Mouse (Mus musculus) cerebellum, adult (tissue): ENCODE data around the gene Trp73.

ENCODE experiments used
- ATAC-seq: cut with Nextera tagmentation; 2 replicates; pipeline ENCODE4 v1.9.2; 2017; ENCODE audit warnings: mild to moderate bottlenecking, moderate library complexity, mixed read lengths; ENCODE audit not compliant: insufficient number of reproducible peaks, low FRiP score, low TSS enrichment

Gene Trp73

GRCm38 (mm10) chr4:154106497-154107061, 33.4 kb downstream of the Trp73 start:
- no peak for ATAC-seq

GRCm38 (mm10) chr4:154105381-154106001, 34.5 kb downstream of the Trp73 start:
- ATAC-seq = peak; percentile 5; the same call in 1 of the 2 replicates

- no peak for ATAC-seq
Measured at GRCm38 (mm10) chr4:154103912-154104311, 36.1 kb downstream of the Trp73 start.

- ATAC-seq = no peak
Measured at GRCm38 (mm10) chr4:154103386-154103785, 36.6 kb downstream of the Trp73 start.

- ATAC-seq = no peak
Measured at GRCm38 (mm10) chr4:154099361-154099760, 40.6 kb downstream of the Trp73 start.

GRCm38 (mm10) chr4:154096111-154096510, 43.9 kb downstream of the Trp73 start:
- no peak for ATAC-seq

- no peak for ATAC-seq
Measured at GRCm38 (mm10) chr4:154093210-154093609, 46.8 kb downstream of the Trp73 start.

- no peak for ATAC-seq
Measured at GRCm38 (mm10) chr4:154091356-154091755, 48.7 kb downstream of the Trp73 start.

GRCm38 (mm10) chr4:154089205-154089604, 50.8 kb downstream of the Trp73 start:
- ATAC-seq = no peak

- ATAC-seq = no peak
Measured at GRCm38 (mm10) chr4:154086436-154086835, 53.6 kb downstream of the Trp73 start.

- no peak for ATAC-seq
Measured at GRCm38 (mm10) chr4:154085856-154086255, 54.2 kb downstream of the Trp73 start.

GRCm38 (mm10) chr4:154081974-154082373, 58.0 kb downstream of the Trp73 start:
- ATAC-seq = no peak

- ATAC-seq = peak; percentile 58; the same call in 1 of the 2 replicates
Measured at GRCm38 (mm10) chr4:154081021-154081420, 59.0 kb downstream of the Trp73 start.

- no peak for ATAC-seq
Measured at GRCm38 (mm10) chr4:154080211-154080610, 59.8 kb downstream of the Trp73 start.

- ATAC-seq = no peak
Measured at GRCm38 (mm10) chr4:154071941-154072340, 68.1 kb downstream of the Trp73 start.

- ATAC-seq = no peak
Measured at GRCm38 (mm10) chr4:154071521-154071920, 68.5 kb downstream of the Trp73 start.

GRCm38 (mm10) chr4:154070896-154071295, 69.1 kb downstream of the Trp73 start:
- no peak for ATAC-seq

GRCm38 (mm10) chr4:154064827-154065773, 74.9 kb downstream of the Trp73 start:
- 0 out of 2 replicates have a peak, but pooled peaks have one; percentile 29 for ATAC-seq

GRCm38 (mm10) chr4:154057696-154058095, 82.3 kb downstream of the Trp73 start:
- ATAC-seq = no peak

GRCm38 (mm10) chr4:154056661-154057060, 83.3 kb downstream of the Trp73 start:
- ATAC-seq = no peak

GRCm38 (mm10) chr4:154056046-154056445, 84.0 kb downstream of the Trp73 start:
- ATAC-seq = no peak
